Mouse (Mus musculus): ENCODE data around the gene Zfhx3.
A peak's percentile ranks its signal among the peaks of the same experiment; 100 is the strongest.

The Zfhx3 gene

DNA sequence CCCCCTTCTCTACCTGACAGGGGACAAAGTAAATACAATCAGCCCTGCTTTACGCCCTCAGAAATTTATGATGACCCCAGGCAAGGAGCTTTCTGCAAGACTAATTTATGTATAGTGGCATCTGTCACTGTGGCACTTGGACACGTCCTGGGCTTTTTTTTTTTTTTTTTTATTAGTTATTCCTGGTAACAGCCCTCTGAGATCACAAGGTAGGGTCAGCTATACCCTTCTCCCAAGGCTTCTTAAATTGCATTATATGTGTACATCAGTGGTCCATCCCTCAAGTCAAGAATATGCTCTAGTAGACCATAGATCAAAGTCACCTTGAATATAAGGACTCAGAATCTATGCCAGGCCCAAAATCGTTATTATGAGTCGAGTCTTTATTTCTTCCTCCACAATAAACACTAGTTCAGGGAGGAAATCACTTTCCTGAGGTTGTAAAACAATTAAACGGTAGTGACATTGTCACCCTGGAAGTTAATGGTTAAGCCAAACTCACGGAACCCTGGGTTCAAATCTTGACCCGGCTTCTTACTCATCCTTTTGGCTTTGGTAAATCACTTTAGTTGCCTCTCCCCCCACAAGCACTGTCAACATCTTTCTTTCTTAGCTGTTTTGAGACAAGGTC is 621.6 kb downstream of the Zfhx3 start:
- DNase-seq: no peak

DNA sequence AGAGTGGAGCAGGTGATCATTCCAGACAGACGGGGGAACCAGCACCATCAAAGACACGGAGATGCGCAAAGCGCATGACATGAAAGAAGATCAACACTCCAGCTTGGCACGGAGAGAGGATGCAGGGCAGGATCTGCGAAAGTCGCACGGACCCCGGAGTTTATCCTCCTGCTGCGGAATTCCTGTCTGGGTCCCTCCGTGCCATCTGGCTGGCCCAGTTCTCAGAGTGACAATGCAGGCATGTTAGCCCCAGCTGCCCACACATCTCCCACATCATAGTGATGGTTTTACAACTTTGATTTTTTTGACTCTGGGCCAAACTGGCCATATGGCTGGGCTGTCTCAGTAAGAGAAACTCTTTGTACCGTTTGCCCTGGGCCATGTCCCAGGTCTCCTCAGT is 623.6 kb downstream of the Zfhx3 start:
- DNase-seq: no peak

- no peak for DNase-seq
Measured at GRCm38 (mm10) chr8:108573295-108574017, 631.0 kb downstream of the Zfhx3 start.

- DNase-seq: peak; percentile 61
Measured at GRCm38 (mm10) chr8:108574101-108574500, 631.7 kb downstream of the Zfhx3 start.

GRCm38 (mm10) chr8:108577571-108577970 is 635.1 kb downstream of the Zfhx3 start:
- no peak for DNase-seq

DNA sequence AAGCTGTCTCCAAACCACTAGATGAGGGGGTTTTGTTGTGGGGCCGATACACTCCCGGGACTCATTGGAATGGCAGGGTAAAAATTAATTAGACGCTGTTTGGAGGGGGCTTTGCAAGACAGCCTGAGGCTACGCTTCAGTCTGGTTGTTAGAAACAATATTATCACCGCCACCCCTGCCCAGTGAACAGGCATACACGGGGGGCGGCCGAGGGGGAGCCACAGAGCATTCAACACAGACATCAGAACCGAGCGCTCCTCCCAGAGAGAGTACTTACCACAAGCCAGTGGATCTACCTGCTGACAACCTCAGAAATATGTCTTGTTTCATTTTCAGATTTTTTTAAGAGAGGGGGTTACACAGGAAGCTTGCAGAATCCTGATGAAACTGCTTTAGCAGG is 635.9 kb downstream of the Zfhx3 start:
- DNase-seq: no peak

GRCm38 (mm10) chr8:108579808-108580207 is 637.4 kb downstream of the Zfhx3 start:
- no peak for DNase-seq

DNA sequence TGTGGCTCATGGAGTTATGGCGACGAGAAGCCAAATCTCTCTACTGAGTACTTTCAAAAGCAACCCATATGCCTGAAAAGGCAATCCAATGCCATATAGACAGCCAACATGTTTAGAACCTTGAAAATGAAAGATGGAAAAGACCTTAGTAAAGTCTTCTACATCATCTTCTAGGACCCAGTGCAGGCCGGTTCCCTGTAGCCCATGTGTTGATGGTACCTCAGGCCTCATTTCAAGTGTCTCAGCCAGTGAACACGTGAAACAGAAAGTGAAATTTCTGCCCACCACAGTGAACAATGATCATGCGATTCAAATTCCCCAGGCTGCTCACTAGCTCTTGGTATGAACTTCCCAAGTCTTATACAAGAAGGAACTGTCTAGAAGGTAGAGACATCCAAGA is 637.9 kb downstream of the Zfhx3 start:
- DNase-seq: no peak

DNA sequence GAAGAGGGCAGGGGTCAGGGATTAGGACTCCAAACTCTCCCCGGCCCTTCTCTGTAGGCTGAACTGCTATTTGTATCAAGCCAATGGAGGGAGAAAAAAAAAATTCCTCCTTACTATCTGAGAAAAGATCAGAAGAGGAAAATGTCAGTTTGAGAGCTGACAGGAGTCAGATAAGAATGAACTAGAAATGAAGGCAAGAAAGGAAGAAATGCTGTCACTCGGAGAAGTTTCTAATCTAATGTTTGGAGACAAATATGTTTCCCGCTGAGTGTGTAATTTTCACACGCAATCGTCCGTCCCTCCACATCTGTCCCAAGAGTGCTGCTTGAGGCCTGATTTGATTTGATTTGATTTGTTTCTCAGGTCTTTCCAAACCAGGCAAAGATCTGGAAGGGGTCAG is 639.1 kb downstream of the Zfhx3 start:
- DNase-seq: no peak

DNA sequence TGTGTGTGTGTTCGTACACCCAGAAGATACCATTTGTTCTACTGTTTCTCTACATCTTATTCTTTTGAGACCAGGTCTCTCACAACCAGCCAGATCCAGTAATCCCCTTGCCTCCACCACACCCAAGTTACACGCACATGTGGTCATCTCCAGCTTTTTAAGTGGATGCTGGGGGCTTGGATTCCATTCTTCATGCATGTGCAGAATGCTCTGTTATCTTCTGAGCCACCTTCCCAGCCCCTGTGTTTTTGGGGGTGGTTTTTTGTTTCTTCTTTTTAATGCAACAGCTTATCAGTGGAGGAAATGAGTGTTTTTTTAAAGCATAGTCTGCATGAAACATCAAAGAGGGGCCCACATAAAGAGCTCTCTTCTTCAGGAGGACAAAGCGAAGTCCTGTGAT is 639.8 kb downstream of the Zfhx3 start:
- no peak for DNase-seq

GRCm38 (mm10) chr8:108583261-108583660 is 640.8 kb downstream of the Zfhx3 start:
- DNase-seq: no peak

DNA sequence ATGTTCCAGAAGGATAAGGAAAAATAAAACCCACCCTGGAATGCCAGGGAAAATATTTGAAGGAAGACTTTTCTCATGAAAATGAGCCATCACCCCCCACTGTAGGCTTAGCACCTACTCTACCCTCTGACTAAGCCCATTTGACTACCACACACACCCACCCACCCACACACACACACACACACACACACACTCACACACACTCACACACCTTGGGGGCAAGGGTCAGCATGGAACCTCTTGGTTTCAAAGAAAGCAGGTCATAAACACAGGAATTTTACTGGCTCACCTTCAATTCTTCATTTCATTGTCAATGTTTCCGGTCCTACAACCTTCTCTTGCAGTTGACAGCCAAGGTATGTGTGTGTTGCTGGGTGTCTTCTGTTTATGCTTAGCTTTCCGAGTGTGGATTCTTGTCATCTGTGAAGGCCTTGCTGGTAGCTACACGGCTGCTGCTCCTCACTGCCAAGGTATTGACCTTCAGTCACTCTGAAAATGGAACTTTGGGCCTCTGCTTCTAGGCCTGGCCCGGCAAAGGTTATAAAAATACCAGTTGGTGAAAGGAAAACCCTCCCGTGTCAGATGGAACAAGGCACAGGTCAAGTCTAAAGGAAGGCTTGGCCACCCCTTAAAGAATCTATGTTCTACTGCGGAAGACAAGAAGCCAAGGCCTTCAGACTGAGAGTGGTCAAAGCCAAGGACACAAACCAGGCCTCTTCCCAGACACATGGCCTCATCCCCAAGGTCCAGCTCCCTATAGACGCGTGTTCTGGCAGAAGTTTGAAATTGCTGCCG is 641.6 kb downstream of the Zfhx3 start:
- DNase-seq: no peak

DNA sequence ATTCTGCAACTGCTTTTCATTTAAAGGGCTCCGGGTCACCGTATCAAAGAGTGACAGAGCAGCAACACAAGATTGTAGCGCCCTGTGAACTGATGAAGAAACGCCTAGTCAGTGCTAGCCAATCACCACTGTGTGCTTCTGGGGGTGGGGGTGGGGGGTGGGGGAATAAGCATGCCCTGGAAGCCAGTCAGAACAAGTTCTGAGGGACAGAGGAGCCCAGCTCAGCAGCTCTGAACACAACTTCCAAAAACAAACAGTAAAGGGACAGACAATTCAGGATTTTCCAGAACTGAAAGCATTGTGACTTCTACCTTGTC is 642.2 kb downstream of the Zfhx3 start:
- no peak for DNase-seq

GRCm38 (mm10) chr8:108591037-108591436 is 648.6 kb downstream of the Zfhx3 start:
- no peak for DNase-seq

DNA sequence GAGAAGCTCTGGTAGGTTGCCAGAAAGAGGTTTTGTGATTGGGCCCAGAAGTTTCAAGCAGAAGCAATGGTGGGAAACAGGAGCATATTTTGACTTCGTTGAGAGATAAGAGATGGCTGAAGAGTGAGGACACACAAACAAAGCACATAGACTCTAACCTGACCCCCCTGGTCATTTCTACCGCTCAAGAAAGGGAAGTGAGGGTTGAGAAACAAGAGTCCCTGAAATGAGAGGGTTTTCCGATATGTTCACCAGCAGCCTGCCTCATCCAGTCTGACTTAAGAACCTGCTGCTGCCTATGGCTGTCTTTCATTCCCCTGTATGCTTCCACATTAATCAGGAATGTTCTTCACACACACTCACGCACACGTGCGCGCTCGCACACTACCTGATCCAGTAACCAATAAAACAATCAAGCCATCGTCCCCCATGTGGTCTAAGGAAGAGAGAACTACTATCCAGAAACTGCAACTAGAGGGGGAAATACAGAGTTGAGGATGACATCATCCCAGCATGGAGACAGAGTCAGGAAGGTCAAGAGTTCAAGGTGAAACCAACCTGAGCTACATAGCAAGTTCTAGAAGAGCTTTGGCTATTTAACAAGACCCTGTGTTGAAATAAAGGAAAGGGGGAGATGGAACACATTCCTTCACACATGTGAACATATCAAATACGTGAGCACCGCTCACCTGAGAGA is 649.7 kb downstream of the Zfhx3 start:
- DNase-seq: no peak

GRCm38 (mm10) chr8:108592990-108593589 is 650.6 kb downstream of the Zfhx3 start:
- DNase-seq: no peak

- no peak for DNase-seq
Measured at GRCm38 (mm10) chr8:108593891-108594290, 651.4 kb downstream of the Zfhx3 start.

- DNase-seq: no peak
Measured at GRCm38 (mm10) chr8:108594361-108595060, 652.1 kb downstream of the Zfhx3 start.

DNA sequence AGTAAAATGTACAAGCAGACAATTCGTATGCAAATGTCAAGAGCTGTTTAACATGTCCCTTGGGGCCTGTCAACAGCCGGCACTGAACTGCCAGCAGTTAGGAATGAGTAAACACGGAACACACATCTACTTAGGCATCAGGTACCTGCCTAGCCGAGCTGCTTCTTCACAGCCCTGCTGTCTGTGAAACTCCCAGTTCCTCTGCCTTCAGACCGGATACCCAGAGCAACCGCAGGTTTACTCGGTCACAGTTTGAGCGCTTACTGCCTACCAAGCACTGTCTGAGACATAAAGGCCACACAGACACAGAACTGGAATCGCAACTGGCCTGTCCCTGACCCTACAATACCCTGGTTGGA is 652.6 kb downstream of the Zfhx3 start:
- DNase-seq: peak; percentile 14

GRCm38 (mm10) chr8:108595721-108596495 is 653.5 kb downstream of the Zfhx3 start:
- DNase-seq: no peak

- no peak for DNase-seq
Measured at GRCm38 (mm10) chr8:108599003-108599402, 656.6 kb downstream of the Zfhx3 start.

DNA sequence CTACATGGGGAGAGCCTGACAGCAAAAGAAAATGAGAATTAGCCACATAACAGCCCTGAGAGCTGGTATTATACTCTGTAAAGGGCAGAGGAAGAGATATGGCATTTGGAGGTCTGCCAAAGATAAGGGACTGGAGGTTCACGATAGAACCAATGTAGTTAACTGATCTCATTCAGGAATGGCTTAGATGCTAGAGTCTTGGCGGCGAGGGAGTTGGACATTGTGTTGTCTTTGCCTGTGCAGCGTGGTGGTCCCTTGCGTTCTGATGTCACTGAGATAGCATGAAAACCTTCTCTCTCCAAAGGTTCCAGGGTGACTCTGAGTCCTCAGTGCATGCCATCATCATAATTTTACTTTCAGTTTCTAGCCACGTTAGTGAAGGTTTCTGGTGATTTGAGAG is 657.1 kb downstream of the Zfhx3 start:
- DNase-seq: no peak

Data from thymus, postnatal 4 days (tissue).